Mouse (Mus musculus): ENCODE measurements around the gene Mboat2. TPM values are rescaled to one million over a fixed set of nuclear protein-coding genes. Genes with fewer than 3 reads are reported as not detected.

Mboat2 gene
- total RNA-seq, 4 experiments from 2014 or later = 16.1 to 38.7 (median 28.7) TPM

GRCm38 (mm10) chr12:24902736-24903135 lies 72.1 kb downstream of the Mboat2 start:
- no peak for DNase-seq

GRCm38 (mm10) chr12:24907894-24908293 lies 77.2 kb downstream of the Mboat2 start:
- no peak for DNase-seq

- no peak for DNase-seq
Measured at GRCm38 (mm10) chr12:24909679-24910078, 79.0 kb downstream of the Mboat2 start.

GRCm38 (mm10) chr12:24912174-24912573 lies 81.5 kb downstream of the Mboat2 start:
- no peak for DNase-seq

- DNase-seq = no peak
Measured at GRCm38 (mm10) chr12:24912876-24913275, 82.2 kb downstream of the Mboat2 start.

GRCm38 (mm10) chr12:24918575-24919262 lies 88.0 kb downstream of the Mboat2 start:
- DNase-seq = no peak

GRCm38 (mm10) chr12:24920861-24921260 lies 90.2 kb downstream of the Mboat2 start:
- DNase-seq = no peak

- DNase-seq = no peak
Measured at GRCm38 (mm10) chr12:24924003-24924402, 93.3 kb downstream of the Mboat2 start.

GRCm38 (mm10) chr12:24925276-24925675 lies 94.6 kb downstream of the Mboat2 start:
- DNase-seq = no peak

GRCm38 (mm10) chr12:24925684-24926083 lies 95.0 kb downstream of the Mboat2 start:
- DNase-seq = no peak

GRCm38 (mm10) chr12:24928051-24928748 lies 97.5 kb downstream of the Mboat2 start:
- no peak for DNase-seq

GRCm38 (mm10) chr12:24929043-24929442 lies 98.4 kb downstream of the Mboat2 start:
- no peak for DNase-seq

- DNase-seq = peak; percentile 22
Measured at GRCm38 (mm10) chr12:24930760-24931159, 100.1 kb downstream of the Mboat2 start.

- no peak for DNase-seq
Measured at GRCm38 (mm10) chr12:24932120-24932519, 101.4 kb downstream of the Mboat2 start.

- no peak for DNase-seq
Measured at GRCm38 (mm10) chr12:24933206-24933775, 102.6 kb downstream of the Mboat2 start.

- DNase-seq = peak; percentile 62
Measured at GRCm38 (mm10) chr12:24933996-24934395, 103.3 kb downstream of the Mboat2 start.

GRCm38 (mm10) chr12:24936281-24936680 lies 105.6 kb downstream of the Mboat2 start:
- no peak for DNase-seq

- DNase-seq = no peak
Measured at GRCm38 (mm10) chr12:24939372-24939771, 108.7 kb downstream of the Mboat2 start.

- no peak for DNase-seq
Measured at GRCm38 (mm10) chr12:24942619-24943287, 112.1 kb downstream of the Mboat2 start.

- DNase-seq = no peak
Measured at GRCm38 (mm10) chr12:24943427-24943826, 112.7 kb downstream of the Mboat2 start.

- no peak for DNase-seq
Measured at GRCm38 (mm10) chr12:24944597-24944996, 113.9 kb downstream of the Mboat2 start.

GRCm38 (mm10) chr12:24947065-24947464 lies 116.4 kb downstream of the Mboat2 start:
- no peak for DNase-seq

GRCm38 (mm10) chr12:24948344-24948743 lies 117.7 kb downstream of the Mboat2 start:
- no peak for DNase-seq
